Mouse (Mus musculus) hindbrain, embryonic 16.5 days (tissue): ENCODE data around the gene Ppp1r1b. TPM values are rescaled to one million over a fixed set of nuclear protein-coding genes. Genes with fewer than 3 reads are reported as not detected.

ENCODE experiments used
- ATAC-seq: fragments of 200-750 bp; cut with Nextera tagmentation; 2 replicates; pipeline ENCODE4 v1.8.0; 2017; ENCODE audit warnings: moderate TSS enrichment, moderate library complexity
- H3K27ac ChIP-seq: fragments of 300-500 bp; sonication (generic); 2 replicates; pipeline ENCODE4 v1.5.1; 2014; ENCODE audit warnings: low read depth, mild to moderate bottlenecking, control low read depth, low read length, moderate library complexity
- H3K27me3 ChIP-seq: fragments of 300-500 bp; sonication (generic); replicated peaks from 2 replicates; pipeline ENCODE4 v1.6.1; 2014; ENCODE audit warnings: low read length; ENCODE audit not compliant: control insufficient read depth, insufficient read depth
- H3K36me3 ChIP-seq: fragments of 300-500 bp; sonication (generic); 2 replicates; pipeline ENCODE4 v1.6.1; 2014; ENCODE audit warnings: mild to moderate bottlenecking, low read length, moderate library complexity, mixed read lengths; ENCODE audit not compliant: control insufficient read depth, insufficient read depth
- H3K4me1 ChIP-seq: fragments of 300-500 bp; sonication (generic); 2 replicates; pipeline ENCODE4 v1.6.1; 2014; ENCODE audit warnings: low read depth, low read length; ENCODE audit not compliant: control insufficient read depth, insufficient read depth
- H3K4me2 ChIP-seq: fragments of 300-500 bp; sonication (generic); 2 replicates; pipeline ENCODE4 v1.6.1; 2014; ENCODE audit warnings: mild to moderate bottlenecking, low read length, control low read depth, moderate library complexity
- H3K4me3 ChIP-seq: fragments of 300-500 bp; sonication (generic); 2 replicates; pipeline ENCODE4 v1.5.1; 2014; ENCODE audit warnings: mild to moderate bottlenecking, low read length, control low read depth, moderate library complexity
- H3K9ac ChIP-seq: fragments of 300-500 bp; sonication (generic); 2 replicates; pipeline ENCODE4 v1.6.1; 2014; ENCODE audit warnings: low read depth, mild to moderate bottlenecking, control low read depth, low read length, moderate library complexity
- H3K9me3 ChIP-seq: fragments of 300-500 bp; sonication (generic); 2 replicates; pipeline ENCODE4 v1.6.1; 2014; ENCODE audit warnings: mild to moderate bottlenecking, low read length, moderate library complexity; ENCODE audit not compliant: control insufficient read depth
- WGBS: fragments of 180-500 bp; shearing (Covaris S2); extraction: QIAGEN DNeasy Blood & Tissue Kit; methylation state at CpG from one replicate; pipeline ENCODE4 v1.1.7; 2014; 5-methylcytosine and 5-hydroxymethylcytosine counted together
- polyA plus RNA-seq: library from polyadenylated mRNA; unstranded; fragments of >200 nt; fragmentation: Nextera tagmentation; extraction: Ambion mirVana; gene quantifications from 2 replicates; pipeline ENCODE4 v1.2.1, GENCODE M21; 2015

The Ppp1r1b gene
- polyA plus RNA-seq, 1 experiment from 2014 or later, result 9.3 TPM

GRCm38 (mm10) chr11:98332186-98332585 is 16.0 kb upstream of the Ppp1r1b start:
- WGBS, result 88% methylated on average over 3 of the region's 3 CpGs
- no peak for ATAC-seq
- Histone ChIP-seq H3K36me3 (no peaks in the 10 kb centered on the region), H3K4me3 (no peak overlapping the region), H3K9ac (no peak overlapping the region), H3K4me1 (peaks cover 24% of the 10 kb centered on the region), H3K27ac (no peak overlapping the region), H3K4me2 (no peak overlapping the region), H3K9me3 (no peaks in the 10 kb centered on the region), H3K27me3 (peaks cover 60% of the 10 kb centered on the region)

DNA sequence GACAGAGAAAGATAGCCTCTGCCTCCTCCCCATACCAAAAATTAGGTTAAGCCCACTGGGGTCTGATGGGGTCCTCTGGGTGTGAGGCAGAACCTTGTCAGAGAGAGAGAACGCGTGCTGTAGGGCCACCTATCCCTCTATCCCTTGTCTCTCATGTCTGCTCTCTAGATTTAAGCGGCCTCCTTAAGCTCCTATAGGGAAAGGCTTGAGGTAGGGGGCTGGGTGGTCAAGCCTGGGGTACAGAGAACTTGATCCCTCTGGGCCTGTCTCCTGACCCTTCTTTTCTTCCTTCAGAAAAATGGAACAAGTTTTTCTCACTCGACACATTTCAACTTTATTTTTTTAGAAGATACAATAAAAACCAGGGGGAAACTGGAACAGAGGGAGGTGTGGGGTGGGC is 15.4 kb upstream of the Ppp1r1b start:
- H3K4me1 ChIP-seq, result peaks cover 17% of the 10 kb centered on the region
- no peak overlapping the region for H3K4me2 ChIP-seq
- H3K27ac ChIP-seq, result peak overlapping the region; percentile 67
- H3K9ac ChIP-seq, result no peak overlapping the region
- ATAC-seq, result no peak
- WGBS, result 72% methylated on average over 4 of the region's 4 CpGs
- peaks cover 61% of the 10 kb centered on the region for H3K27me3 ChIP-seq
- no peak overlapping the region for H3K4me3 ChIP-seq
- H3K9me3 ChIP-seq, result no peaks in the 10 kb centered on the region
- H3K36me3 ChIP-seq, result no peaks in the 10 kb centered on the region

DNA sequence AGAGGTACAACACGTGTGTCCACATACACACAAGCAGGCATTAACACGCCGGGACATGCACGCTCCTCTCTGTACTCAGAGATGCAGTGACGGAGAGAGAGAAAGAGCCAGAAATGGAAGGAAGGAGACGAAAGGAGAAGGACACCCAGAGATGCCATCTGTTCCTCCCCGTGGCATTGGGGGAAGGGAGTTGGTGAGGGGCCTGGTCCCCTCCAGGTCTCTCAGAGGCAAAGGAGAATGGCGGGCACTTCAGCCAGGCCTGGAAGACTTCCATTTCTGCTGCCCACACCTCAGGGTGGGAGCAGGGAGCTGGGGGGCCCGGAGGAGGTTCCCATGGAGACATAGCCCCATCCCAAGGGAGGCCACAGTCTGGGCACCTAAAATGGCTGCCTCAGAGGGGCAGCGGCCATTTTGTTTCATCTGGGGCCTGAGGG is 14.9 kb upstream of the Ppp1r1b start:
- Histone ChIP-seq H3K36me3 (no peaks in the 10 kb centered on the region), H3K4me3 (no peak overlapping the region), H3K4me1 (peaks cover 13% of the 10 kb centered on the region), H3K27ac (peak overlapping the region; percentile 67), H3K27me3 (peaks cover 62% of the 10 kb centered on the region), H3K9me3 (no peaks in the 10 kb centered on the region), H3K4me2 (no peak overlapping the region), H3K9ac (no peak overlapping the region)
- WGBS, result 62% methylated on average over 10 of the region's 10 CpGs
- no peak for ATAC-seq

DNA sequence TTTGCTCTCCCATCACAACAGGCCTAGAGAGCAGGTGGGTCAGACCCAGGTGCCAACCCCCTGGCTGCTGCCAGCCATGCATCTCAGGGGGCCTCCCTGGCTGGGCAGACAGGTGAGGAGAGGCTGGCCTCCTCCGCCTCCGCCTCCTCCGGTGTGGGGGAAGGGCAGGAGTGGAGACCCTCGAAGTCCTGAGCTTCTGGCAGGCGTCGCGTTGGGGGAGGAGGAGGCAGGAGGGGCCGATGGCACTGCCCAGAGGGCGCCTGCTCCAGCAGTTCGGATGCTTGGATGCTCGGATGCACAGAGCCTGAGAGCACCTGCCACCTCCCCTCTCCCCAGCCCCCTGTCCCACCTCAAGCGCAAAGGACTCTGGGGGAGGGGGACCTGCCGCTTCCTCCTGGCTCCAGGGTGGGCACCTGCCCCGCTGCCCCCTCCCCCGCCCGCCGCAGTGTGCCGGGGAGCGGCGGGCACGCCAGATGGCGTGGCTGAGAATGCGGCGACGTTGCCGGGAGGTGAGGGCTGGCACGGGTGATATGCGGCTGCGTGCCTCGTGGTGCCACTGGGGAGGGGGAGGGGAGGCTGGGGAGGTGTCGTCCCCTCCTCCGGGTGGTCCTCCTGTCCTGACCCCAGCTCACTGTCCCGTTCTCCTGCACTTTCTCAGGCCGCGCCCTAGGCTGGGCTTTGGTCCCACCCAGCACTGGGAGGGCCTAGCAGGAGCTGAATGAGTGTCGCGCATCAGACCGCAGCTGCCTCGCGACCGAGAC is 14.0 kb upstream of the Ppp1r1b start:
- 0 out of 2 replicates have a peak, but pooled peaks have one; percentile 25 for ATAC-seq
- Histone ChIP-seq H3K4me3 (peak overlapping the region; percentile 36), H3K4me2 (peak overlapping the region; percentile 70), H3K9me3 (no peaks in the 10 kb centered on the region), H3K4me1 (peaks cover 18% of the 10 kb centered on the region), H3K27ac (peak overlapping the region; percentile 67), H3K9ac (peak overlapping the region; percentile 63), H3K36me3 (no peaks in the 10 kb centered on the region), H3K27me3 (peaks cover 62% of the 10 kb centered on the region)
- under 1% methylated on average over 24 of the region's 41 CpGs for WGBS

DNA sequence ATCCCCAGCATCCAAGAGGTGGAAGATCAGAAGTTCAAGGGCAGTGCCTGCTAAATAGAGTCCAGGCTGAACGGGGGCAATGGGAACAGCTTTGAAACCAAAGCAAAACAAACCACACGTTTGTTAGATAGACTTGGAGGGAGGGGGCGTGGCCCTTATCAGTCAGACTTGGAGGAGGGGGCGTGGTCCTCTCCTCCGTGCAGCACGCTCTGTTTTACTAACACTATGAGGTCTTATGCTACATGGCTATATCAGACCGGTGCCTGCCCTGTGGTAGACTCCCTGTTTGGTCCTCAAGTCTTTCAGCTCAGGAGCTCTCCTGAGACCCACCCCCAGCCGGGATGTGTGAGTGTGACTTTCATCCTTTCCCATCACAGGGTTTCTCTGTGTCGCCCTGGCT is 13.0 kb upstream of the Ppp1r1b start:
- no peaks in the 10 kb centered on the region for H3K9me3 ChIP-seq
- peaks cover 27% of the 10 kb centered on the region for H3K4me1 ChIP-seq
- H3K4me2 ChIP-seq, result no peak overlapping the region
- no peak overlapping the region for H3K27ac ChIP-seq
- ATAC-seq, result no peak
- no peaks in the 10 kb centered on the region for H3K36me3 ChIP-seq
- no peak overlapping the region for H3K9ac ChIP-seq
- peaks cover 64% of the 10 kb centered on the region for H3K27me3 ChIP-seq
- no peak overlapping the region for H3K4me3 ChIP-seq
- WGBS, result 6% methylated on average over 9 of the region's 9 CpGs

- WGBS, result 20% methylated on average over 13 of the region's 13 CpGs
- ATAC-seq, result no peak
- H3K4me1 ChIP-seq, result peaks cover 27% of the 10 kb centered on the region
- no peaks in the 10 kb centered on the region for H3K36me3 ChIP-seq
- no peak overlapping the region for H3K9ac ChIP-seq
- H3K4me2 ChIP-seq, result no peak overlapping the region
- peaks cover 53% of the 10 kb centered on the region for H3K27me3 ChIP-seq
- no peak overlapping the region for H3K27ac ChIP-seq
- no peak overlapping the region for H3K4me3 ChIP-seq
- no peaks in the 10 kb centered on the region for H3K9me3 ChIP-seq
Observed at GRCm38 (mm10) chr11:98336245-98337107, 11.7 kb upstream of the Ppp1r1b start.

DNA sequence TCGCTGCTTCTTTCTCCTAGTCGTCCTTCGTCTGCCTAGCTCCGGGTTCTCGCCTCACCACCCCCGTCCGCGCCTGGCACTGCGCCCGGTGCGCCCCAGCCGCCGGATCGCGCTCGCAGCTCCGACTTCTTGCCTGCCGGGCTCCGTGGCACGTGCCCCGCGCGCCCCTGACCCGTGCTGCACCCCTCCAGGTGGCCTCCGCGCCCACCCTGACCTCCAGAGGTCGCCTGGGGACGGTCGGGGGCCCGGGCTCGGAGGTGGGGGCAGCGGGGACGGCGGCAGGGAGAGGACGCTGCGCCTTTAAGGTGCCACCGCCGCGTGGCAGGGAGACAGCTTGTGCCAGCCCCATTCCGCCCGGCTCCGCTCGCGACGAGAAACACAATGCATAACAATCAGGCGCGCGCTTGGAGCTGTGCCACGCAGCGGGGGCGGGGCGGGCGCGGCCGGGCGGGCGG is 9.7 kb upstream of the Ppp1r1b start:
- Histone ChIP-seq H3K27me3 (peaks cover 43% of the 10 kb centered on the region), H3K4me1 (peaks cover 30% of the 10 kb centered on the region), H3K4me3 (peak overlapping the region; percentile 53), H3K27ac (peak overlapping the region; percentile 93), H3K36me3 (no peaks in the 10 kb centered on the region), H3K9me3 (no peaks in the 10 kb centered on the region), H3K9ac (peak overlapping the region; percentile 74), H3K4me2 (peak overlapping the region; percentile 96)
- 0 out of 2 replicates have a peak, but pooled peaks have one; percentile 60 for ATAC-seq
- 1% methylated on average over 42 of the region's 57 CpGs for WGBS

- 0 out of 2 replicates have a peak, but pooled peaks have one; percentile 15 for ATAC-seq
- Histone ChIP-seq H3K4me1 (peaks cover 29% of the 10 kb centered on the region), H3K27ac (peak overlapping the region; percentile 93), H3K36me3 (no peaks in the 10 kb centered on the region), H3K27me3 (peaks cover 38% of the 10 kb centered on the region), H3K4me3 (peak overlapping the region; percentile 53), H3K4me2 (peak overlapping the region; percentile 96), H3K9me3 (no peaks in the 10 kb centered on the region), H3K9ac (peak overlapping the region; percentile 74)
- under 1% methylated on average over 19 of the region's 19 CpGs for WGBS
Observed at GRCm38 (mm10) chr11:98339071-98339501, 9.1 kb upstream of the Ppp1r1b start.
